Mouse (Mus musculus) thymus, adult 2 months (tissue): ENCODE measurements at regions not wholly inside any gene's neighbourhood (a gene's known extent, or its start where the extent isn't known, plus 50 kb on each side); places are given as distances from the start of the nearest gene placed in this dataset.

Source experiments
- DNase-seq: peaks from one replicate; pipeline ENCODE4 v3.0.0; 2021
- H3K27ac ChIP-seq: fragments of 200-500 bp; 2 replicates; pipeline ENCODE4 v1.5.1; 2012; ENCODE audit warnings: low read length, control low read depth; ENCODE audit not compliant: control insufficient read depth, insufficient read depth
- H3K27me3 ChIP-seq: fragments of 200-500 bp; 2 replicates; pipeline ENCODE4 v1.6.1; 2012; ENCODE audit warnings: mild to moderate bottlenecking, low read length, moderate library complexity, mixed read lengths; ENCODE audit not compliant: control insufficient read depth, insufficient read depth
- H3K36me3 ChIP-seq: fragments of 200-500 bp; 2 replicates; pipeline ENCODE4 v1.6.1; 2012; ENCODE audit warnings: mild to moderate bottlenecking, low read length, moderate library complexity; ENCODE audit not compliant: control insufficient read depth, insufficient read depth
- H3K4me1 ChIP-seq: fragments of 200-500 bp; replicated peaks from 2 replicates; pipeline ENCODE4 v1.6.1; 2012; ENCODE audit warnings: low read length; ENCODE audit not compliant: control insufficient read depth, insufficient read depth
- H3K4me3 ChIP-seq: fragments of 200-500 bp; 2 replicates; pipeline ENCODE4 v1.5.1; 2012; ENCODE audit warnings: mild to moderate bottlenecking, low read length, control low read depth, moderate library complexity; ENCODE audit not compliant: control insufficient read depth, insufficient read depth
- CTCF ChIP-seq: fragments of 200-500 bp; IDR thresholded peaks from 2 replicates; pipeline ENCODE4 v1.5.1; 2012; ENCODE audit warnings: mild to moderate bottlenecking, control low read depth, low read length, moderate library complexity, borderline replicate concordance; ENCODE audit not compliant: control insufficient read depth, poor library complexity, insufficient read depth; ENCODE audit errors: extremely low read depth
- POLR2A ChIP-seq: fragments of 200-500 bp; IDR thresholded peaks from 2 replicates; pipeline ENCODE4 v1.6.1; 2012; ENCODE audit warnings: mild to moderate bottlenecking, low read length, control low read depth, moderate library complexity; ENCODE audit not compliant: control insufficient read depth, poor library complexity, insufficient read depth; ENCODE audit errors: extremely low read depth
- WGBS: fragments of 180-500 bp; shearing (Covaris S2); methylation state at CpG from one replicate; pipeline ENCODE4 v1.1.7; 2018; 5-methylcytosine and 5-hydroxymethylcytosine counted together

DNA sequence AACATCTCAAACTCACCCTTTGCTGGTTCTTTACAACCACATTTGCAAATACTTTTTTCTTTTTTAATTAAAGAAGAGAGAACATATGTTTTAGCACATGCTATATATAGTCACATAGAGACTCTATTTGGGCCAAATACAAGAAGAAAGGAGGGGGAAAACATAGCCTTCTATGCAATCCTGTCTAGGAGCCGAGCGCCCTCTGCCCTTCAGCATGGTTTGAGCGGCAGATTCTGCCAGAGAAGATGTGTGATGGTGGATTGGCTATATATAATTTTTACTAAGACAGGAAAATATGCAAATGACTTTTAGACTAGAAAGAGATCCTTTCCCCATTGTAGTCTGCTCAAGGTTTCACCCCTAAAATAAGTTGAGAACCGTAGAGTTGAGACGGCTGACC, 60.0 kb upstream of the Myom1 start:
- H3K4me1 ChIP-seq: no peaks in the 10 kb centered on the region
- no peak for TF ChIP-seq CTCF
- TF ChIP-seq POLR2A: no peak
- H3K27ac ChIP-seq: no peak overlapping the region
- no peak overlapping the region for H3K4me3 ChIP-seq
- no peak for DNase-seq
- H3K36me3 ChIP-seq: no peaks in the 10 kb centered on the region
- H3K27me3 ChIP-seq: no peaks in the 10 kb centered on the region
- WGBS: 88% methylated on average over 5 of the region's 5 CpGs

DNA sequence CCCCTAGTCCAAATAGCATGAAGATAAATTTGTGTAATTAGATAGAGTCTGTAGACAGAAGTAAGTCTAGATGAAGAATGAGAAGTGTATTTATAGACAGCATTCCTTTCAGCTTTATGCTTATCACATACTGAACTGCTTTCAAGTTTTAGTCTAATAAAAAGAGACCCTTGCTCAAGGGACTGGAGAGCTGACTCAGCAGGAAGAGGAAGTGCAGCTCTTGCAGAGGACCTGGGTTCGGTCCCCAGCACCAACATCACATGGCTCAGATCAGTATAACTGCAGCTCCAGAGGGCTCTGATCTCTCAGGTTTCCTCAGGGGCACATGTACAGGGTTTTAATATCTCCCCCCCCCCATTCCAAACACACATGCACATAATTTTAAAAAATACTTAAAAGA, 68.2 kb upstream of the Myom1 start:
- H3K4me1 ChIP-seq: no peaks in the 10 kb centered on the region
- 89% methylated on average over 1 of the region's 1 CpGs for WGBS
- TF ChIP-seq POLR2A (no peak), CTCF (no peak)
- no peak for DNase-seq
- no peak overlapping the region for H3K4me3 ChIP-seq
- H3K36me3 ChIP-seq: no peaks in the 10 kb centered on the region
- H3K27ac ChIP-seq: no peak overlapping the region
- H3K27me3 ChIP-seq: no peaks in the 10 kb centered on the region

DNA sequence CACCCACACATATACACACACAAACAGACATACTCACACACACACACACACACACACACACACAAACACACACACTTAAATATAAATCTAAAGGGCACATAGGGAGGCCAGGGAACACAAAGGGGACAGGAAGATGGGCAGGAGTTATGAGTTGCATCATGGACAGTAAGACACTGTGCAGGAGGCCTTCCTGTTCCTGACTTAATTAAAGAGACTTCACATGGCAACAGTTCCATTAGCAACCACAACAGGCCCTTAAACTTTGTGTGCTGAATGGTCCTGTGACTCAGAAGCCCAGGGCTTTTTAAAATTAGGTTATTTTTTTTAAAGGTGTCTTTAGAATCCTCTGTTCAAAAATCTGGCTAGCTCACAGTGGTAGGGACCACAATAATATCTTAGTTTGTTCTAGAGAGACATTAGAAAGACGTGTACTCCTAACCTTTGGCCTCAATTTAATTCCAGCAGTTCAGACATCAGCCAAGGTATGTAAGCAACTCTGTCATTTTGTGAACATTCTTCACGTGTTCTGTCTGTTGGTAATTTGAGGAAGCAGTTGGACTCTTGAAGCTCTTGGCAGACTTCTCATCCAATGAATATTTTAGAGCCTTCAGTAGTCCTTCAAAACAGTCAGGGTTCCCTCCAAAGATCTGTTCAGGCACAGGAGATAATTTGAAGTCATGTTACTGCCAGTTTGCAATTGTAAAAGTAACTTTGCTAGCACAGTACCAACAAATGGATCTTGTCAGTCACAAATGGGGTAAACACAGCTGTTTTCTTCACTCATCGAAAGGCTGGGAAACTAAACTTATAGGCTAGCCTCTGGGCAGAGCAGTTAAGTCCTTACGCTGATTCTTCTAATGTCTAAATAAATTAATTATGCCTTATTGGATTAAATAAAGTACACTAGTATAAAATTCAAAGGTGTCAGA, 69.0 kb upstream of the Myom1 start:
- no peak overlapping the region for H3K27ac ChIP-seq
- H3K4me3 ChIP-seq: no peak overlapping the region
- no peaks in the 10 kb centered on the region for H3K36me3 ChIP-seq
- no peak for TF ChIP-seq CTCF
- TF ChIP-seq POLR2A: no peak
- no peak for DNase-seq
- no peaks in the 10 kb centered on the region for H3K27me3 ChIP-seq
- WGBS: 76% methylated on average over 4 of the region's 4 CpGs
- no peaks in the 10 kb centered on the region for H3K4me1 ChIP-seq

DNA sequence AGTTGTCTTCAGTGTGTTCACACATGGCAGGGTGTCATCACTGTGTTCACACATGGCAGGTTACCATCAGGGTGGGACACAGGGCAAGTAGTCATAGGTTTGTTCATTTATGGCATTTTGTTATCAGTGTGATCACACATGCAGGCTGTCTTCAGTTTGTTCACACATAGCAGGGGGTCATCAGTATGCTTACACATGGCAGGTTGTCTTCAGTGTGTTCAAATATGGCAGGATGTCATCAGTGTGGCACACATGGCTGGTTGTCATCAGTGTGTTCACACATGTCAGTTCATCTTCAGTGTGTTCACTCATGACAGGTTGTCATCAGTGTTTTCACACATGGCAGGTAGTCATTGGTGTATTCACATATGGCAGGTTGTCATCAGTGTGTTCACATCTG, 69.9 kb upstream of the Myom1 start:
- Histone ChIP-seq H3K27ac (no peak overlapping the region), H3K4me1 (no peaks in the 10 kb centered on the region), H3K36me3 (no peaks in the 10 kb centered on the region), H3K4me3 (no peak overlapping the region), H3K27me3 (no peaks in the 10 kb centered on the region)
- DNase-seq: no peak
- TF ChIP-seq POLR2A (no peak), CTCF (no peak)

DNA sequence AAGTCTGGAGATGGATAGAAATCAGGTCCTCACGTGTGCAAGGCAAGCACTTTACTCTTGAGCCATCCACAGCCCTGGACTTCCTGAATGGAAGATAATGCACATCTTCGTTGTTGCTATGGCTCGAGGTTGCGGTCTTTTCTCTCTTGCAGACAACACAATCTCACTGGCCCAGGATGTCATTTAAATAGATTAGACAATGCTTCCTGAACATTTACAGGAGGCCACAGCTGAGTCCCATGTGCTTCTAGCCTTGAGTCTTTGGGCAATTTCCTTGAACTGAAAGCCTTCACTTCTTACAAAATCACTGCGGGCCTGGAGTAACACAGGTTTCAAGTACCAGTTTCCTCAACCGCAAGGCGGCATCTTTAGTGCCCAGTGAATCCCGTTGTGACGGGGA, 71.8 kb upstream of the Myom1 start:
- Histone ChIP-seq H3K36me3 (no peaks in the 10 kb centered on the region), H3K4me1 (no peaks in the 10 kb centered on the region), H3K27me3 (no peaks in the 10 kb centered on the region), H3K27ac (no peak overlapping the region), H3K4me3 (no peak overlapping the region)
- DNase-seq: no peak
- TF ChIP-seq CTCF: no peak
- no peak for TF ChIP-seq POLR2A
- 92% methylated on average over 9 of the region's 9 CpGs for WGBS

DNA sequence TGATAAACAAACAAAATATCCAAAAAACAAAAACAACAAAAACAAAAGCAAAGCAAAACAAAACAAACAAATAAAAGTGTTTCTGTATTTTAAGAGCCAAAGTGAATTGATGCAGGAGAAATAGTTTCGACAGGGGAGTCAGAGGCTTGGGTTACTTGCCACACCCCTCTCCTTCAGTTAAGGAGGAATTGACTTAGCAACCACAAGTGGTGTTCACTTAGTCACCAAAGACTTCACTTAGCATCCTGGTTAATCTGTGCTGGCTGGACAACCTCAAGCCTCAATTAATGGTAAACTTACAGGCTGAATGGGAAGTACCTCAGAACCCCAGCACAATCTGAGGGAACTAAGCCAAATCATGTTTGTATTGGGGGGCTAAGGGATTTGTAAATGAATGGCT, 72.9 kb upstream of the Myom1 start:
- Histone ChIP-seq H3K4me1 (peaks cover 2% of the 10 kb centered on the region; the same call in 1 of the 2 replicates), H3K27ac (no peak overlapping the region), H3K4me3 (no peak overlapping the region), H3K36me3 (no peaks in the 10 kb centered on the region), H3K27me3 (no peaks in the 10 kb centered on the region)
- no peak for TF ChIP-seq CTCF
- TF ChIP-seq POLR2A: no peak
- DNase-seq: no peak
- 78% methylated on average over 1 of the region's 1 CpGs for WGBS
